Mouse (Mus musculus) liver, embryonic 15.5 days (tissue): Measurements from ENCODE around the gene Phldb1. TPM values are rescaled to one million over a fixed set of nuclear protein-coding genes. Genes with fewer than 3 reads are reported as not detected.
A peak's percentile ranks its signal among the peaks of the same experiment; 100 is the strongest.

Experiments
- ATAC-seq: fragments of 200-750 bp; cut with Nextera tagmentation; 2 replicates; pipeline ENCODE4 v1.8.0; 2017; ENCODE audit warnings: moderate number of reproducible peaks, mild to moderate bottlenecking, moderate library complexity; ENCODE audit not compliant: insufficient read depth
- H3K27ac ChIP-seq: fragments of 300-500 bp; sonication (generic); replicated peaks from 2 replicates; pipeline ENCODE4 v1.5.1; 2015; ENCODE audit warnings: mild to moderate bottlenecking, inconsistent platforms
- H3K27me3 ChIP-seq: fragments of 300-500 bp; sonication (generic); 2 replicates; pipeline ENCODE4 v1.6.1; 2015; ENCODE audit warnings: mild to moderate bottlenecking, inconsistent platforms
- H3K36me3 ChIP-seq: fragments of 300-500 bp; sonication (generic); replicated peaks from 2 replicates; pipeline ENCODE4 v1.6.1; 2015; ENCODE audit warnings: moderate library complexity, mild to moderate bottlenecking, inconsistent platforms
- H3K4me1 ChIP-seq: fragments of 300-500 bp; sonication (generic); replicated peaks from 2 replicates; pipeline ENCODE4 v1.6.1; 2015; ENCODE audit warnings: inconsistent platforms
- H3K4me2 ChIP-seq: fragments of 300-500 bp; sonication (generic); 2 replicates; pipeline ENCODE4 v1.6.1; 2015; ENCODE audit warnings: moderate library complexity, mild to moderate bottlenecking, inconsistent platforms
- H3K4me3 ChIP-seq: fragments of 300-500 bp; sonication (generic); replicated peaks from 2 replicates; pipeline ENCODE4 v1.5.1; 2015; ENCODE audit warnings: mild to moderate bottlenecking, inconsistent platforms
- H3K9ac ChIP-seq: fragments of 300-500 bp; sonication (generic); 2 replicates; pipeline ENCODE4 v1.6.1; 2015; ENCODE audit warnings: moderate library complexity, mild to moderate bottlenecking, inconsistent platforms
- H3K9me3 ChIP-seq: fragments of 300-500 bp; sonication (generic); replicated peaks from 2 replicates; pipeline ENCODE4 v1.6.1; 2016; ENCODE audit warnings: inconsistent platforms
- WGBS: fragments of 180-500 bp; shearing (Covaris S2); methylation state at CpG from one replicate; pipeline ENCODE4 v1.1.7; 2015; ENCODE audit warnings: mixed read lengths; ENCODE audit not compliant: insufficient replicate concordance; 5-methylcytosine and 5-hydroxymethylcytosine counted together
- polyA plus RNA-seq: library from polyadenylated mRNA; unstranded; fragments of >200 nt; fragmentation: Nextera tagmentation; extraction: Ambion mirVana; gene quantifications from 2 replicates; pipeline ENCODE4 v1.2.1, GENCODE M21; 2015

Phldb1 gene
- polyA plus RNA-seq, 1 experiment from 2014 or later, result 2.5 TPM

- 50% methylated on average over 2 of the region's 2 CpGs for WGBS
- H3K9me3 ChIP-seq, result no peaks in the 10 kb centered on the region
- H3K4me2 ChIP-seq, result no peak overlapping the region
- H3K27me3 ChIP-seq, result peaks cover 35% of the 10 kb centered on the region
- no peak overlapping the region for H3K4me3 ChIP-seq
- no peak overlapping the region for H3K9ac ChIP-seq
- no peak for ATAC-seq
- peaks cover 28% of the 10 kb centered on the region for H3K4me1 ChIP-seq
- H3K36me3 ChIP-seq, result no peaks in the 10 kb centered on the region
- no peak overlapping the region for H3K27ac ChIP-seq
Observed at GRCm38 (mm10) chr9:44724665-44725064, 10.3 kb downstream of the Phldb1 start.

- H3K4me2 ChIP-seq, result no peak overlapping the region
- H3K27me3 ChIP-seq, result peaks cover 35% of the 10 kb centered on the region
- peaks cover 33% of the 10 kb centered on the region for H3K4me1 ChIP-seq
- ATAC-seq, result no peak
- no peak overlapping the region for H3K4me3 ChIP-seq
- H3K27ac ChIP-seq, result no peak overlapping the region
- no peak overlapping the region for H3K9ac ChIP-seq
- H3K36me3 ChIP-seq, result no peaks in the 10 kb centered on the region
- WGBS, result 64% methylated on average over 6 of the region's 6 CpGs
- no peaks in the 10 kb centered on the region for H3K9me3 ChIP-seq
Observed at GRCm38 (mm10) chr9:44724223-44724622, 10.8 kb downstream of the Phldb1 start.

GRCm38 (mm10) chr9:44723521-44724041 is 11.4 kb downstream of the Phldb1 start:
- Histone ChIP-seq H3K27ac (no peak overlapping the region; the same call in 1 of the 2 replicates), H3K4me1 (peaks cover 39% of the 10 kb centered on the region), H3K9me3 (no peaks in the 10 kb centered on the region), H3K4me3 (no peak overlapping the region), H3K36me3 (no peaks in the 10 kb centered on the region), H3K4me2 (no peak overlapping the region), H3K9ac (no peak overlapping the region), H3K27me3 (peaks cover 35% of the 10 kb centered on the region)
- no peak for ATAC-seq
- WGBS, result 58% methylated on average over 11 of the region's 11 CpGs

GRCm38 (mm10) chr9:44723008-44723407 is 12.0 kb downstream of the Phldb1 start:
- H3K4me2 ChIP-seq, result no peak overlapping the region
- no peak for ATAC-seq
- no peaks in the 10 kb centered on the region for H3K9me3 ChIP-seq
- no peaks in the 10 kb centered on the region for H3K36me3 ChIP-seq
- H3K4me1 ChIP-seq, result peaks cover 42% of the 10 kb centered on the region
- no peak overlapping the region for H3K9ac ChIP-seq
- no peak overlapping the region for H3K4me3 ChIP-seq
- 28% methylated on average over 7 of the region's 7 CpGs for WGBS
- peaks cover 35% of the 10 kb centered on the region for H3K27me3 ChIP-seq
- H3K27ac ChIP-seq, result no peak overlapping the region; the same call in 1 of the 2 replicates

- ATAC-seq, result no peak
- Histone ChIP-seq H3K4me2 (no peak overlapping the region), H3K27me3 (peaks cover 35% of the 10 kb centered on the region), H3K27ac (no peak overlapping the region), H3K4me3 (no peak overlapping the region), H3K9me3 (no peaks in the 10 kb centered on the region), H3K4me1 (peaks cover 45% of the 10 kb centered on the region), H3K36me3 (no peaks in the 10 kb centered on the region), H3K9ac (no peak overlapping the region)
- 57% methylated on average over 7 of the region's 7 CpGs for WGBS
Observed at GRCm38 (mm10) chr9:44722575-44722974, 12.4 kb downstream of the Phldb1 start.

- H3K36me3 ChIP-seq, result no peaks in the 10 kb centered on the region
- ATAC-seq, result 0 out of 2 replicates have a peak, but pooled peaks have one; percentile 3
- H3K4me3 ChIP-seq, result no peak overlapping the region
- H3K9me3 ChIP-seq, result no peaks in the 10 kb centered on the region
- H3K4me1 ChIP-seq, result peaks cover 51% of the 10 kb centered on the region
- H3K27ac ChIP-seq, result no peak overlapping the region
- WGBS, result 64% methylated on average over 3 of the region's 3 CpGs
- no peak overlapping the region for H3K9ac ChIP-seq
- peaks cover 31% of the 10 kb centered on the region for H3K27me3 ChIP-seq
- peak overlapping the region; percentile 74; the same call in 1 of the 2 replicates for H3K4me2 ChIP-seq
Observed at GRCm38 (mm10) chr9:44721877-44722186, 13.2 kb downstream of the Phldb1 start.

GRCm38 (mm10) chr9:44721154-44721876 is 13.7 kb downstream of the Phldb1 start:
- WGBS, result 2% methylated on average over 39 of the region's 40 CpGs
- peak; percentile 73 for ATAC-seq
- Histone ChIP-seq H3K36me3 (no peaks in the 10 kb centered on the region), H3K4me2 (peak overlapping the region; percentile 74), H3K9me3 (no peaks in the 10 kb centered on the region), H3K4me3 (peak overlapping the region; percentile 55), H3K27ac (no peak overlapping the region), H3K4me1 (peaks cover 51% of the 10 kb centered on the region), H3K27me3 (peaks cover 31% of the 10 kb centered on the region), H3K9ac (peak overlapping the region; percentile 25; the same call in 1 of the 2 replicates)

- Histone ChIP-seq H3K27ac (no peak overlapping the region), H3K36me3 (no peaks in the 10 kb centered on the region), H3K4me1 (peaks cover 51% of the 10 kb centered on the region), H3K9me3 (no peaks in the 10 kb centered on the region), H3K9ac (peak overlapping the region; percentile 25; the same call in 1 of the 2 replicates), H3K4me3 (peak overlapping the region; percentile 55), H3K27me3 (peaks cover 31% of the 10 kb centered on the region), H3K4me2 (peak overlapping the region; percentile 74)
- no peak for ATAC-seq
- WGBS, result 15% methylated on average over 9 of the region's 9 CpGs
Observed at GRCm38 (mm10) chr9:44720358-44721153, 14.4 kb downstream of the Phldb1 start.

- no peaks in the 10 kb centered on the region for H3K9me3 ChIP-seq
- no peak for ATAC-seq
- H3K27ac ChIP-seq, result no peak overlapping the region
- no peaks in the 10 kb centered on the region for H3K36me3 ChIP-seq
- H3K4me1 ChIP-seq, result peaks cover 51% of the 10 kb centered on the region
- H3K27me3 ChIP-seq, result peaks cover 31% of the 10 kb centered on the region
- no peak overlapping the region; the same call in 1 of the 2 replicates for H3K4me2 ChIP-seq
- 78% methylated on average over 8 of the region's 8 CpGs for WGBS
- no peak overlapping the region for H3K9ac ChIP-seq
- no peak overlapping the region for H3K4me3 ChIP-seq
Observed at GRCm38 (mm10) chr9:44719632-44720357, 15.2 kb downstream of the Phldb1 start.

- ATAC-seq, result no peak
- WGBS, result 64% methylated on average over 12 of the region's 12 CpGs
Observed at GRCm38 (mm10) chr9:44718937-44719631, 15.9 kb downstream of the Phldb1 start.

More at GRCm38 (mm10) chr9:44718937-44719631, 15.9 kb downstream of the Phldb1 start:
- Histone ChIP-seq H3K36me3 (no peaks in the 10 kb centered on the region), H3K4me2 (no peak overlapping the region), H3K4me3 (no peak overlapping the region), H3K4me1 (peaks cover 51% of the 10 kb centered on the region), H3K27me3 (peaks cover 31% of the 10 kb centered on the region), H3K9ac (no peak overlapping the region), H3K27ac (no peak overlapping the region), H3K9me3 (no peaks in the 10 kb centered on the region)
